Mouse (Mus musculus): ENCODE data around the gene Olfr1000. TPM values are rescaled to one million over a fixed set of nuclear protein-coding genes. Genes with fewer than 3 reads are reported as not detected.

The Olfr1000 gene
- not detected in 2 replicates for polyA plus RNA-seq (2012)

DNA sequence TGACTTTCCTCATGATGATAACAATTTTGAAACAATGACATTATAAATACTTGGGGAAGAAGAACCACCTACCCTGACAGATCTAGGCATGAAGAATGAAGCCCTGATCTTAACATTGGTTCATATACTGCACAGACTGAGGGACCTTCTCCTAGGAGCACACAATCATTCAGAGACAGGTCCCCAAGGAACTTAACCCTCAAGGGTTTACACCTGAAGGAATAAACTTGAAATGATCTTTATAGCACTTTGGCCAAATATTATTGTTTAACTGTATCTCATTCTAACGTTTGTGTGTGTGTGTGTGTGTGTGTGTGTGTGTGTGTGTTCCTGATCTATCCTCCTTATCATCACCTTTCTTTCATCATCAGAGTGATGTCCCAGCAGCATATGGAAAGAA, at the start of gene Olfr1000:
Gene Olfr1000, minus strand, starts transcription at position 101 of the 400 bp plus-strand sequence.

GRCm38 (mm10) chr2:85650604-85651003, 38.9 kb upstream of the Olfr1000 start, which contains the start of gene Olfr1002:
Gene Olfr1002 (minus strand): TSS chr2:85650704.

DNA sequence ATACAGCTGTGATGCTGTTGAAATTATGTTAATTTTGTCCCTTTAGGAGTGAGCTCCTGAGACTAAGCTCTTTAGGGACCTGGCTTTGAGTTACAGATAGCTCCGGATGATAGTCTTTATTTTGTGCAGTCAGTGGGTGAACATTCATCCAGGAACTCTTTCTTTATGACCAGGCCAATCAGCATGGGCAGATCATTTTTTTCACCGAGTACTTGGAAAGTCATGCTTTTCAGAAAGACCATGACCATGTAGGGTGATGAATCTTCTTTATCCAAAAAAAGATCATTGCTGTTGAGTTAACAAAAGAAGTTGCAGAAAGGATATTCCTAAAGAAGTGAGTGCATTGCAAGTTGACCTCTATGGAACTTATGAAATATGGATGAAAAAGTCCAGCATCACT, 23.1 kb downstream of the Olfr1000 start, which contains the start of gene Olfr998:
Gene Olfr998, plus strand, starts transcription at position 301 of the 400 bp plus-strand sequence.

GRCm38 (mm10) chr2:85578915-85579314, 32.8 kb downstream of the Olfr1000 start, which contains the start of gene Olfr996:
Gene Olfr996 (plus strand): TSS chr2:85579215.

Other genes starting within 250 kb of the Olfr1000 start
- gene Olfr988, start 248.7 kb downstream of the Olfr1000 start, polyA plus RNA-seq (2012): not detected in 2 replicates
- gene Olfr992, start 202.4 kb downstream of the Olfr1000 start, polyA plus RNA-seq (2012): not detected in 2 replicates
- gene Olfr993, start 197.0 kb downstream of the Olfr1000 start, polyA plus RNA-seq (2012): not detected in 2 replicates
- not detected in 2 replicates for gene Olfr994, start 175.5 kb downstream of the Olfr1000 start, polyA plus RNA-seq (2012)
- gene Olfr995, start 168.3 kb downstream of the Olfr1000 start, polyA plus RNA-seq (2012): not detected in 2 replicates
- not detected in 2 replicates for gene 4833423E24Rik, start 92.9 kb downstream of the Olfr1000 start, polyA plus RNA-seq (2012)
- gene Olfr996, start 32.7 kb downstream of the Olfr1000 start, polyA plus RNA-seq (2012): not detected in 2 replicates
- 0.06 TPM in 1 of 2 replicates, not detected in the other for gene Olfr998, start 23.0 kb downstream of the Olfr1000 start, polyA plus RNA-seq (2012)
- not detected in 2 replicates for gene Olfr1002, start 38.8 kb upstream of the Olfr1000 start, polyA plus RNA-seq (2012)
- not detected in 2 replicates for gene Olfr154, start 52.6 kb upstream of the Olfr1000 start, polyA plus RNA-seq (2012)
- not detected in 2 replicates for gene Olfr1006, start 66.9 kb upstream of the Olfr1000 start, polyA plus RNA-seq (2012)
- not detected in 2 replicates for gene Olfr1008, start 77.5 kb upstream of the Olfr1000 start, polyA plus RNA-seq (2012)
- not detected in 2 replicates for gene Olfr1009, start 103.5 kb upstream of the Olfr1000 start, polyA plus RNA-seq (2012)
- not detected in 2 replicates for gene Olfr1012, start 150.9 kb upstream of the Olfr1000 start, polyA plus RNA-seq (2012)
- not detected in 2 replicates for gene Olfr1013, start 155.2 kb upstream of the Olfr1000 start, polyA plus RNA-seq (2012)
- not detected in 2 replicates for gene Olfr1014, start 160.8 kb upstream of the Olfr1000 start, polyA plus RNA-seq (2012)
- not detected in 2 replicates for gene Olfr1015, start 170.1 kb upstream of the Olfr1000 start, polyA plus RNA-seq (2012)
- gene Olfr1016, start 190.6 kb upstream of the Olfr1000 start, polyA plus RNA-seq (2012): not detected in 2 replicates
- gene Olfr1018, start 206.6 kb upstream of the Olfr1000 start, polyA plus RNA-seq (2012): not detected in 2 replicates
- not detected in 2 replicates for gene Olfr1019, start 233.6 kb upstream of the Olfr1000 start, polyA plus RNA-seq (2012)
- gene Olfr1020, start 235.1 kb upstream of the Olfr1000 start, polyA plus RNA-seq (2012): not detected in 2 replicates

Data from megakaryocyte-erythroid progenitor cell, adult 5 weeks (primary cell).